Mouse (Mus musculus) lung, embryonic 14.5 days (tissue): ENCODE results near the gene Bcl2l1. TPM values are rescaled to one million over a fixed set of nuclear protein-coding genes. Genes with fewer than 3 reads are reported as not detected.

Experiments used
- ATAC-seq: fragments of 200-750 bp; cut with Nextera tagmentation; 2 replicates; pipeline ENCODE4 v1.8.0; 2017; ENCODE audit warnings: mild to moderate bottlenecking, moderate TSS enrichment, moderate library complexity; ENCODE audit not compliant: insufficient read depth
- DNase-seq: peaks from one replicate; pipeline ENCODE4 v3.0.0-alpha.2; 2015
- H3K27ac ChIP-seq: fragments of 300-500 bp; sonication (generic); 2 replicates; pipeline ENCODE4 v1.5.1; 2014; ENCODE audit warnings: low read depth, mild to moderate bottlenecking, moderate library complexity
- H3K27me3 ChIP-seq: fragments of 300-500 bp; sonication (generic); 2 replicates; pipeline ENCODE4 v1.6.1; 2014; ENCODE audit warnings: low read length, control low read depth; ENCODE audit not compliant: insufficient read depth
- H3K36me3 ChIP-seq: fragments of 300-500 bp; sonication (generic); 2 replicates; pipeline ENCODE4 v1.6.1; 2014; ENCODE audit warnings: control low read depth; ENCODE audit not compliant: insufficient read depth
- H3K4me1 ChIP-seq: fragments of 300-500 bp; sonication (generic); 2 replicates; pipeline ENCODE4 v1.6.1; 2014; ENCODE audit warnings: antibody characterized with exemption, control low read depth; ENCODE audit not compliant: insufficient read depth
- H3K4me2 ChIP-seq: fragments of 300-500 bp; sonication (generic); 2 replicates; pipeline ENCODE4 v1.6.1; 2014; ENCODE audit warnings: mild to moderate bottlenecking
- H3K4me3 ChIP-seq: fragments of 300-500 bp; sonication (generic); 2 replicates; pipeline ENCODE4 v1.5.1; 2014; ENCODE audit warnings: low read depth, low read length
- H3K9ac ChIP-seq: fragments of 300-500 bp; sonication (generic); 2 replicates; pipeline ENCODE4 v1.6.1; 2014
- H3K9me3 ChIP-seq: fragments of 300-500 bp; sonication (generic); 2 replicates; pipeline ENCODE4 v1.6.1; 2016; ENCODE audit warnings: low read depth, low read length, control low read depth
- CTCF ChIP-seq: IDR thresholded peaks from 2 replicates; pipeline ENCODE4 v1.5.1; 2016; ENCODE audit warnings: antibody characterized with exemption, low read depth
- WGBS: fragments of 180-500 bp; shearing (Covaris S2); extraction: QIAGEN DNeasy Blood & Tissue Kit; methylation state at CpG from one replicate; pipeline ENCODE4 v1.1.7; 2014; 5-methylcytosine and 5-hydroxymethylcytosine counted together
- polyA plus RNA-seq: library from polyadenylated mRNA; unstranded; fragments of >200 nt; fragmentation: Nextera tagmentation; extraction: Ambion mirVana; gene quantifications from 2 replicates; pipeline ENCODE4 v1.2.1, GENCODE M21; 2014

Bcl2l1 gene
- polyA plus RNA-seq, 1 experiment from 2014 or later, result 102 TPM

GRCm38 (mm10) chr2:152848466-152848865, 16.9 kb upstream of the Bcl2l1 start:
- Histone ChIP-seq H3K4me3 (peak overlapping the region; percentile 94), H3K9ac (peak overlapping the region; percentile 81), H3K27me3 (no peaks in the 10 kb centered on the region), H3K4me1 (peaks cover 5% of the 10 kb centered on the region; the same call in 1 of the 2 replicates), H3K4me2 (peak overlapping the region; percentile 67), H3K27ac (peak overlapping the region; percentile 89), H3K9me3 (no peaks in the 10 kb centered on the region), H3K36me3 (peaks cover 24% of the 10 kb centered on the region)
- ATAC-seq (no peak), DNase-seq (no peak)
- TF ChIP-seq CTCF, result no peak
- WGBS, result 3% methylated on average over 2 of the region's 2 CpGs

GRCm38 (mm10) chr2:152847815-152848302, 16.3 kb upstream of the Bcl2l1 start, which contains the start of gene Tpx2:
TSS of gene Tpx2 (plus strand) at chr2:152847964.
- H3K4me3 ChIP-seq, result peak within 1 kb of the TSS; percentile 94
- no peaks in the 10 kb centered on the region for H3K27me3 ChIP-seq
- peaks cover 5% of the 10 kb centered on the region; the same call in 1 of the 2 replicates for H3K4me1 ChIP-seq
- H3K36me3 ChIP-seq, result peaks cover 19% of the 10 kb centered on the region
- peak within 1 kb of the TSS; percentile 67 for H3K4me2 ChIP-seq
- under 1% methylated on average over 34 of the region's 34 CpGs for WGBS
- peak within 1 kb of the TSS; percentile 89 for H3K27ac ChIP-seq
- peak; percentile 98 for ATAC-seq
- peak within 1 kb of the TSS; percentile 81 for H3K9ac ChIP-seq
- H3K9me3 ChIP-seq, result no peaks in the 10 kb centered on the region
- peak; percentile 100 for DNase-seq
- peak; percentile 23; the same call in 1 of the 2 replicates for TF ChIP-seq CTCF

DNA sequence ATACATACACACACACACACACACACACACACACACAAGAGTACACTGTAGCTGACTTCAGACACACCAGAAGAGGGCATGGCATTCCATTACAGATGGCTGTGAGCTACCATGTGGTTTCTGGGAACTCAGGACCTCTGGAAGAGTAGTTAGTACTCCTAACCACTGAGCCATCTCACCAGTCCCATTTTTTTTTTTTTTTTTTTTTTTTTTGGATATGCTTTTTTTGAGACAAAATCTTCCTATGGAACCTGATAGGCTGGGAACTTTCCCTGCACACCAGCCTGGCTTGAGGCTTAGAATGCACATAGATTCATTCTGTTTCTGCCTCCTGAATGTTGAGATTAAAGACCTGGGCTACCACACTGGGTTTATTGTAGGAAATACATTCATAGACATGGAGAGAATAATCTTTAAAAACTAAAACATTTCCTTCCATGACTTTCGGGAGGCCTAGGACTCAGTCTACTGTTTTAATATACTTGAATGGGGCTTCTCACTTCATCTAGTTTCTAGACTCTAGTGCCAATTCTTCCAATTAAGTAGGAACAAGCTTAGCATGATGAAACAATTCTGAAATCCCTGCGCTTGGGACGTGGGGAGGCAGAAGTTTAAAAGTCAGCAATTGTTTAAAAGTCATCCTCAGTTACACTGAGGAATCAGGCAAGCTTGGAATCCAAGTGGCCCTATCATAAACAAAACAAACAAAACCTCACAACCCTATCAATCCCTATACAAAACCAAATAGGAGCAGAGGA, 15.7 kb upstream of the Bcl2l1 start:
- no peak overlapping the region for H3K9ac ChIP-seq
- 13% methylated on average over 3 of the region's 3 CpGs for WGBS

DNA sequence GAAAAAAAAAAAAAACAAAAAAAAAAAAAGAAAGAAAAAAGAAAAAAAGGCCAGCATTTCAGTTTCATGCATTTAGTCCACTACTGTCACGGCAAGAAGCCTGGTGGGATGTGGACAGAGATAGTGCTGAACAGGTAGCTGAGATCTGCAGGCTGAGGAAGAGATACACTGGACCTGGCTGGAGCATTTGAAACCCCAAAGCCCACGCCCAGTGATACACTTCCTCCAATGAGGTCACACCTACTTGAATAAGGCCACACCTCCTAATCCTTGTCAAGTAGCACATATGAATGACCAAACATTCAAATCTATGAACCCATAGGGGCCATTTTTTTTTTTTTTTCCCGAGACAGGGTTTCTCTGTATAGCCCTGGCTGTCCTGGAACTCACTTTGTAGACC, 11.2 kb upstream of the Bcl2l1 start:
- no peak overlapping the region for H3K9ac ChIP-seq
- no peak overlapping the region for H3K27ac ChIP-seq
- no peaks in the 10 kb centered on the region for H3K27me3 ChIP-seq
- ATAC-seq (no peak), DNase-seq (no peak)
- H3K4me1 ChIP-seq, result no peaks in the 10 kb centered on the region
- H3K9me3 ChIP-seq, result no peaks in the 10 kb centered on the region
- H3K4me2 ChIP-seq, result no peak overlapping the region
- TF ChIP-seq CTCF, result no peak
- no peak overlapping the region for H3K4me3 ChIP-seq
- WGBS, result 49% methylated on average over 3 of the region's 3 CpGs
- no peaks in the 10 kb centered on the region for H3K36me3 ChIP-seq

More for the DNA sequence above, 15.7 kb upstream of the Bcl2l1 start:
- H3K27me3 ChIP-seq, result no peaks in the 10 kb centered on the region
- ATAC-seq, result no peak
- H3K4me2 ChIP-seq, result peak overlapping the region; percentile 50
- peaks cover 12% of the 10 kb centered on the region for H3K36me3 ChIP-seq
- H3K9me3 ChIP-seq, result no peaks in the 10 kb centered on the region
- H3K4me3 ChIP-seq, result peak overlapping the region; percentile 94
- peaks cover 5% of the 10 kb centered on the region; the same call in 1 of the 2 replicates for H3K4me1 ChIP-seq
- no peak for DNase-seq
- no peak for TF ChIP-seq CTCF
- no peak overlapping the region for H3K27ac ChIP-seq

DNA sequence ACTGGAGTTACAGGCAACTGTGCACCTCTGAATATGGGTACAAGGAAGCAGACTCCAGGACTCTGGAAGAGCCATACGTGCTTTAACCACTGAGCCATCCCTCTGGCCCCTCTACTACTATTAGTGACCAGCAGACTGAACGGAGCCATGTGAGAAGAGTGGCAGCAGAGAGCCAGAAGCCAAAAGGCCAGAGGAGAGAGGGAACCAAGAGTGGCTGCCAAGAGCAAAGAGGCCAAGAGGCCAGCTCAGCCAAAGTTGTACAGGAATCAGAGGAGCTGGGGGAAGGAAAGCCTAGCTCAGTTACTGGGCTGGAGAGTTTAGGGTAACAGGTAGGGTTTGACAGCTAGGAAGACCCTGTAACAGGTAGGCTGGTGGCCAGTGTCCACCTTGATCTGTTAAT, 7.7 kb upstream of the Bcl2l1 start:
- Histone ChIP-seq H3K4me3 (no peak overlapping the region), H3K36me3 (no peaks in the 10 kb centered on the region), H3K9ac (no peak overlapping the region), H3K4me1 (no peaks in the 10 kb centered on the region), H3K27ac (no peak overlapping the region), H3K9me3 (no peaks in the 10 kb centered on the region), H3K4me2 (no peak overlapping the region), H3K27me3 (no peaks in the 10 kb centered on the region)
- no peak for TF ChIP-seq CTCF
- DNase-seq (no peak), ATAC-seq (no peak)
- 57% methylated on average over 2 of the region's 2 CpGs for WGBS

- peaks cover 8% of the 10 kb centered on the region; the same call in 1 of the 2 replicates for H3K36me3 ChIP-seq
- H3K27ac ChIP-seq, result peak overlapping the region; percentile 99
- peaks cover 34% of the 10 kb centered on the region for H3K4me1 ChIP-seq
- H3K9me3 ChIP-seq, result no peaks in the 10 kb centered on the region
- 1% methylated on average over 29 of the region's 31 CpGs for WGBS
- ATAC-seq, result peak; percentile 88
- TF ChIP-seq CTCF, result peak; percentile 82
- H3K4me2 ChIP-seq, result peak overlapping the region; percentile 80
- peak overlapping the region; percentile 60 for H3K4me3 ChIP-seq
- H3K9ac ChIP-seq, result peak overlapping the region; percentile 83
- DNase-seq, result peak; percentile 95
- H3K27me3 ChIP-seq, result no peaks in the 10 kb centered on the region
Measured at GRCm38 (mm10) chr2:152830021-152830921, 1.3 kb downstream of the Bcl2l1 start.
